Mouse (Mus musculus): ENCODE measurements around the gene Celsr1.

Gene Celsr1

GRCm38 (mm10) chr15:86034021-86034523 lies 495 bp upstream of the Celsr1 start:
- DNase-seq = no peak

GRCm38 (mm10) chr15:86032811-86033190 lies 776 bp downstream of the Celsr1 start:
- no peak for DNase-seq

GRCm38 (mm10) chr15:86029981-86030380 lies 3.6 kb downstream of the Celsr1 start:
- DNase-seq = no peak

GRCm38 (mm10) chr15:86027871-86028270 lies 5.7 kb downstream of the Celsr1 start:
- no peak for DNase-seq

- DNase-seq = no peak
Measured at GRCm38 (mm10) chr15:86021971-86022370, 11.6 kb downstream of the Celsr1 start.

GRCm38 (mm10) chr15:86021301-86021700 lies 12.3 kb downstream of the Celsr1 start:
- no peak for DNase-seq

GRCm38 (mm10) chr15:86020008-86020407 lies 13.6 kb downstream of the Celsr1 start:
- no peak for DNase-seq

GRCm38 (mm10) chr15:86018753-86019512 lies 14.6 kb downstream of the Celsr1 start:
- no peak for DNase-seq

- no peak for DNase-seq
Measured at GRCm38 (mm10) chr15:86017336-86017735, 16.2 kb downstream of the Celsr1 start.

- no peak for DNase-seq
Measured at GRCm38 (mm10) chr15:86015860-86016541, 17.6 kb downstream of the Celsr1 start.

GRCm38 (mm10) chr15:86015026-86015425 lies 18.6 kb downstream of the Celsr1 start:
- DNase-seq = no peak

- DNase-seq = no peak
Measured at GRCm38 (mm10) chr15:86013656-86014055, 19.9 kb downstream of the Celsr1 start.

GRCm38 (mm10) chr15:86013130-86013529 lies 20.4 kb downstream of the Celsr1 start:
- DNase-seq = no peak

GRCm38 (mm10) chr15:86007690-86008121 lies 25.9 kb downstream of the Celsr1 start:
- DNase-seq = no peak

- DNase-seq = peak; percentile 72
Measured at GRCm38 (mm10) chr15:86005691-86006525, 27.7 kb downstream of the Celsr1 start.

- DNase-seq = no peak
Measured at GRCm38 (mm10) chr15:86004048-86004447, 29.5 kb downstream of the Celsr1 start.

- DNase-seq = peak; percentile 28
Measured at GRCm38 (mm10) chr15:86000706-86001292, 32.8 kb downstream of the Celsr1 start.

- DNase-seq = no peak
Measured at GRCm38 (mm10) chr15:85998525-85999230, 34.9 kb downstream of the Celsr1 start.

GRCm38 (mm10) chr15:85996031-85996765 lies 37.4 kb downstream of the Celsr1 start:
- DNase-seq = no peak

- no peak for DNase-seq
Measured at GRCm38 (mm10) chr15:85994906-85995608, 38.5 kb downstream of the Celsr1 start.

Data from cerebellum, adult 9-11 months (tissue).